Mouse (Mus musculus): ENCODE data around the gene Tatdn3. TPM values are rescaled to one million over a fixed set of nuclear protein-coding genes. Genes with fewer than 3 reads are reported as not detected.

The Tatdn3 gene
- polyA plus RNA-seq, 2 experiments: 15.7 to 27.8 TPM

DNA sequence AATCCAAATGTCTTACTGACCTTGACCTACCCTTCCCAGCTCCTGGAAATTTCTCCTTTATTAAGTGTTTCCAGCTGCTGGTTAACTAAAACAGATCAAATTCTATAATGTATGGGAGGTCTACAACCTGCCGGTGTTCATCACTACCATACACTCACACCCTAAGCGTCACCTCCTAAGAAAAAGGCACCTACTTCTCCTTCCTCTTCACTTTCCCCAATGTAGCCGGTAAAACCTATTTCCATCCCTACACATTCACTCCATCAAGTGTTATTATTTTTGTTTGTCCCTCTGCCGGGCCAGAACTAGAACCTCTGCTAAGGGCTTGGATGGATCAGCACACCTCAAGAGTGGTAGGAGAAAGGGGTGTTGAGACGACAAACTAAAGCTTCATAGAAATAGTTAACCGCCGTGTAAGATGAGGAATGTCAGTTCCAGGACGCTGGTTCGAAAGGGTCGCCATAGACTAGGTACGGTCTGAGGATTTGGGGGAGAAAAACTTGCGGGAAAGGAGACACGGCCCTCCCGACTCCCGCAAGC lies 421 bp downstream of the Tatdn3 start:
- ATAC-seq (ENCODE audit: low FRiP score, low read depth): peak; percentile 61; the same call in 1 of the 2 replicates
- Histone ChIP-seq H3K4me1 (ENCODE audit: control insufficient read depth, insufficient read depth, low read length) (peaks cover 12% of the 10 kb centered on the region), H3K4me2 (replicated peaks; ENCODE audit: low read depth, low read length, severe bottlenecking) (peak overlapping the region; percentile 65), H3K27ac (replicated peaks; ENCODE audit: low read depth, low read length) (0 out of 2 replicates have a peak overlapping the region, but pooled peaks have one; percentile 16), H3K4me3 (replicated peaks; ENCODE audit: low read length) (peak overlapping the region; percentile 81), H3K27me3 (ENCODE audit: control insufficient read depth, insufficient read depth, low read length) (no peaks in the 10 kb centered on the region), H3K9ac (ENCODE audit: low read depth, low read length, severe bottlenecking) (peak overlapping the region; percentile 77), H3K36me3 (ENCODE audit: control insufficient read depth, insufficient read depth, low read length) (peaks cover 23% of the 10 kb centered on the region), H3K9me3 (ENCODE audit: control insufficient read depth, low read length) (no peaks in the 10 kb centered on the region)
- no peak for TF ChIP-seq POLR2A (IDR thresholded peaks at IDR 0.05; ENCODE audit: borderline replicate concordance, extremely low read depth, insufficient read depth, insufficient read length)
- 4% methylated on average over 15 of the region's 15 CpGs for WGBS
- no peak for DNase-seq (ENCODE audit: low spot score)

- no peak overlapping the region for H3K27ac ChIP-seq (replicated peaks; ENCODE audit: low read depth, low read length)
- H3K4me3 ChIP-seq (replicated peaks; ENCODE audit: low read length): no peak overlapping the region
- DNase-seq (ENCODE audit: low spot score) (no peak), ATAC-seq (ENCODE audit: low FRiP score, low read depth) (no peak)
- H3K4me1 ChIP-seq (ENCODE audit: control insufficient read depth, insufficient read depth, low read length): peaks cover 5% of the 10 kb centered on the region; the same call in 1 of the 2 replicates
- H3K36me3 ChIP-seq (ENCODE audit: control insufficient read depth, insufficient read depth, low read length): peaks cover 8% of the 10 kb centered on the region; the same call in 1 of the 2 replicates
- no peaks in the 10 kb centered on the region for H3K9me3 ChIP-seq (ENCODE audit: control insufficient read depth, low read length)
- no peak overlapping the region for H3K9ac ChIP-seq (ENCODE audit: low read depth, low read length, severe bottlenecking)
- no peaks in the 10 kb centered on the region for H3K27me3 ChIP-seq (ENCODE audit: control insufficient read depth, insufficient read depth, low read length)
- WGBS: 66% methylated on average over 3 of the region's 3 CpGs
- no peak overlapping the region for H3K4me2 ChIP-seq (replicated peaks; ENCODE audit: low read depth, low read length, severe bottlenecking)
- no peak for TF ChIP-seq POLR2A (IDR thresholded peaks at IDR 0.05; ENCODE audit: borderline replicate concordance, extremely low read depth, insufficient read depth, insufficient read length)
Observed at GRCm38 (mm10) chr1:191057461-191057860, 5.3 kb downstream of the Tatdn3 start.

GRCm38 (mm10) chr1:191055533-191055873 lies 7.2 kb downstream of the Tatdn3 start:
- 77% methylated on average over 2 of the region's 2 CpGs for WGBS
- no peak overlapping the region for H3K4me3 ChIP-seq (replicated peaks; ENCODE audit: low read length)
- DNase-seq (ENCODE audit: low spot score): no peak

DNA sequence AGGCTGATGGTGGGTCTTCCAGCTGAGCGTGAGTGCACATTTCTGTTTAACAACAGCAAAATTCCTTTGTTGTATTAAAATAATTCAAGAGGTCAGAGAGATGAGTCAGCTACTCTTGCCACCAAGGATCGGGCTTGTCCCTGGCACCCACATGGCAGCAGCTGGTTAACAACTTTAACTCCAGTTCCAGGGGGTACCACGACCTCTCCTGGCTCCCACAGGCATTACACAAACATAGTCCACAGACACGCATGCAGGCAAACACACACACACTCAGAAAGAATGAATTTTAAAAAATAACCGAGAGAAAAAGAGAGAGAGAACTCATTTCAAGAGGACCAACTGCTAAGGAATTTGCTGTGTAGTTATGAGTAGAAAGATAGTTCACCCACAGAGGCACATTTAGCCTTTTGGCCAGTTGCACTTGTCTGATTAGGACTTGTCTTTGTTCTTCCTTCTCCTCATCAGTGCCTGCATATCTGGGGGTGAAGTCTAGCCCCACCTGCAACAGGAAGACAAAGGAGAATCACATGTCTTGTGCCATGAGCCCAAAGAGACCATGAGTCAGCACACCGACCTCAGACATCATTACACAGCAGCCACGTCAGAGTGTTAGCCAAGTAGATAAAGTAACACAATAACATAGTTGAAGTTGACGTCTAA lies 7.7 kb downstream of the Tatdn3 start:
- Histone ChIP-seq H3K4me1 (ENCODE audit: control insufficient read depth, insufficient read depth, low read length) (no peaks in the 10 kb centered on the region), H3K27me3 (ENCODE audit: control insufficient read depth, insufficient read depth, low read length) (no peaks in the 10 kb centered on the region), H3K4me2 (replicated peaks; ENCODE audit: low read depth, low read length, severe bottlenecking) (no peak overlapping the region), H3K9me3 (ENCODE audit: control insufficient read depth, low read length) (no peaks in the 10 kb centered on the region), H3K9ac (ENCODE audit: low read depth, low read length, severe bottlenecking) (no peak overlapping the region), H3K4me3 (replicated peaks; ENCODE audit: low read length) (no peak overlapping the region), H3K27ac (replicated peaks; ENCODE audit: low read depth, low read length) (no peak overlapping the region), H3K36me3 (ENCODE audit: control insufficient read depth, insufficient read depth, low read length) (peaks cover 8% of the 10 kb centered on the region; the same call in 1 of the 2 replicates)
- no peak for ATAC-seq (ENCODE audit: low FRiP score, low read depth)
- WGBS: 74% methylated on average over 8 of the region's 8 CpGs
- TF ChIP-seq POLR2A (IDR thresholded peaks at IDR 0.05; ENCODE audit: borderline replicate concordance, extremely low read depth, insufficient read depth, insufficient read length): no peak
- no peak for DNase-seq (ENCODE audit: low spot score)

More at GRCm38 (mm10) chr1:191055533-191055873, 7.2 kb downstream of the Tatdn3 start:
- ATAC-seq (ENCODE audit: low FRiP score, low read depth): no peak
- H3K36me3 ChIP-seq (ENCODE audit: control insufficient read depth, insufficient read depth, low read length): peaks cover 8% of the 10 kb centered on the region; the same call in 1 of the 2 replicates
- no peaks in the 10 kb centered on the region for H3K9me3 ChIP-seq (ENCODE audit: control insufficient read depth, low read length)
- H3K9ac ChIP-seq (ENCODE audit: low read depth, low read length, severe bottlenecking): no peak overlapping the region
- H3K27ac ChIP-seq (replicated peaks; ENCODE audit: low read depth, low read length): no peak overlapping the region
- H3K4me1 ChIP-seq (ENCODE audit: control insufficient read depth, insufficient read depth, low read length): no peaks in the 10 kb centered on the region
- no peaks in the 10 kb centered on the region for H3K27me3 ChIP-seq (ENCODE audit: control insufficient read depth, insufficient read depth, low read length)
- no peak for TF ChIP-seq POLR2A (IDR thresholded peaks at IDR 0.05; ENCODE audit: borderline replicate concordance, extremely low read depth, insufficient read depth, insufficient read length)
- no peak overlapping the region for H3K4me2 ChIP-seq (replicated peaks; ENCODE audit: low read depth, low read length, severe bottlenecking)

- WGBS: 70% methylated on average over 3 of the region's 3 CpGs
- Histone ChIP-seq H3K36me3 (ENCODE audit: control insufficient read depth, insufficient read depth, low read length) (peaks cover 7% of the 10 kb centered on the region; the same call in 1 of the 2 replicates), H3K9me3 (ENCODE audit: control insufficient read depth, low read length) (no peaks in the 10 kb centered on the region), H3K9ac (ENCODE audit: low read depth, low read length, severe bottlenecking) (no peak overlapping the region), H3K4me3 (replicated peaks; ENCODE audit: low read length) (no peak overlapping the region), H3K27me3 (ENCODE audit: control insufficient read depth, insufficient read depth, low read length) (no peaks in the 10 kb centered on the region), H3K4me1 (ENCODE audit: control insufficient read depth, insufficient read depth, low read length) (no peaks in the 10 kb centered on the region), H3K4me2 (replicated peaks; ENCODE audit: low read depth, low read length, severe bottlenecking) (no peak overlapping the region), H3K27ac (replicated peaks; ENCODE audit: low read depth, low read length) (no peak overlapping the region)
- DNase-seq (ENCODE audit: low spot score) (no peak), ATAC-seq (ENCODE audit: low FRiP score, low read depth) (no peak)
- TF ChIP-seq POLR2A (IDR thresholded peaks at IDR 0.05; ENCODE audit: borderline replicate concordance, extremely low read depth, insufficient read depth, insufficient read length): no peak
Observed at GRCm38 (mm10) chr1:191053555-191053954, 9.2 kb downstream of the Tatdn3 start.

Measured in limb, embryonic 14.5 days (tissue).